Mouse (Mus musculus) heart, embryonic 13.5 days (tissue): ENCODE measurements around the gene Faf1. TPM values are rescaled to one million over a fixed set of nuclear protein-coding genes. Genes with fewer than 3 reads are reported as not detected.

Experiments used
- ATAC-seq: fragments of 200-750 bp; cut with Nextera tagmentation; 2 replicates; pipeline ENCODE4 v1.8.0; 2017; ENCODE audit warnings: moderate TSS enrichment; ENCODE audit not compliant: insufficient number of reproducible peaks, low FRiP score, low TSS enrichment; ENCODE audit errors: extremely low read depth
- H3K27ac ChIP-seq: fragments of 300-500 bp; sonication (generic); replicated peaks from 2 replicates; pipeline ENCODE4 v1.5.1; 2015; ENCODE audit warnings: moderate library complexity, mild to moderate bottlenecking, inconsistent platforms
- H3K27me3 ChIP-seq: fragments of 300-500 bp; sonication (generic); replicated peaks from 2 replicates; pipeline ENCODE4 v1.6.1; 2015; ENCODE audit warnings: mild to moderate bottlenecking, inconsistent platforms
- H3K36me3 ChIP-seq: fragments of 300-500 bp; sonication (generic); 2 replicates; pipeline ENCODE4 v1.6.1; 2015; ENCODE audit warnings: mild to moderate bottlenecking, inconsistent platforms
- H3K4me1 ChIP-seq: fragments of 300-500 bp; sonication (generic); 2 replicates; pipeline ENCODE4 v1.6.1; 2015; ENCODE audit warnings: inconsistent platforms
- H3K4me2 ChIP-seq: fragments of 300-500 bp; sonication (generic); 2 replicates; pipeline ENCODE4 v1.6.1; 2015; ENCODE audit warnings: inconsistent platforms, mild to moderate bottlenecking, moderate library complexity
- H3K4me3 ChIP-seq: fragments of 300-500 bp; sonication (generic); 2 replicates; pipeline ENCODE4 v1.5.1; 2015; ENCODE audit warnings: moderate library complexity, mild to moderate bottlenecking, inconsistent platforms
- H3K9ac ChIP-seq: fragments of 300-500 bp; sonication (generic); 2 replicates; pipeline ENCODE4 v1.6.1; 2015; ENCODE audit warnings: inconsistent platforms, mild to moderate bottlenecking, moderate library complexity
- H3K9me3 ChIP-seq: fragments of 300-500 bp; sonication (generic); 2 replicates; pipeline ENCODE4 v1.6.1; 2016; ENCODE audit warnings: inconsistent platforms
- WGBS: fragments of 180-500 bp; shearing (Covaris S2); methylation state at CpG from one replicate; pipeline ENCODE4 v1.1.7; 2015; ENCODE audit warnings: mixed read lengths; 5-methylcytosine and 5-hydroxymethylcytosine counted together
- polyA plus RNA-seq: library from polyadenylated mRNA; unstranded; fragments of >200 nt; fragmentation: Nextera tagmentation; extraction: Ambion mirVana; gene quantifications from 2 replicates; pipeline ENCODE4 v1.2.1, GENCODE M21; 2015

Gene Faf1
- polyA plus RNA-seq, 1 experiment from 2014 or later = 18.3 TPM

DNA sequence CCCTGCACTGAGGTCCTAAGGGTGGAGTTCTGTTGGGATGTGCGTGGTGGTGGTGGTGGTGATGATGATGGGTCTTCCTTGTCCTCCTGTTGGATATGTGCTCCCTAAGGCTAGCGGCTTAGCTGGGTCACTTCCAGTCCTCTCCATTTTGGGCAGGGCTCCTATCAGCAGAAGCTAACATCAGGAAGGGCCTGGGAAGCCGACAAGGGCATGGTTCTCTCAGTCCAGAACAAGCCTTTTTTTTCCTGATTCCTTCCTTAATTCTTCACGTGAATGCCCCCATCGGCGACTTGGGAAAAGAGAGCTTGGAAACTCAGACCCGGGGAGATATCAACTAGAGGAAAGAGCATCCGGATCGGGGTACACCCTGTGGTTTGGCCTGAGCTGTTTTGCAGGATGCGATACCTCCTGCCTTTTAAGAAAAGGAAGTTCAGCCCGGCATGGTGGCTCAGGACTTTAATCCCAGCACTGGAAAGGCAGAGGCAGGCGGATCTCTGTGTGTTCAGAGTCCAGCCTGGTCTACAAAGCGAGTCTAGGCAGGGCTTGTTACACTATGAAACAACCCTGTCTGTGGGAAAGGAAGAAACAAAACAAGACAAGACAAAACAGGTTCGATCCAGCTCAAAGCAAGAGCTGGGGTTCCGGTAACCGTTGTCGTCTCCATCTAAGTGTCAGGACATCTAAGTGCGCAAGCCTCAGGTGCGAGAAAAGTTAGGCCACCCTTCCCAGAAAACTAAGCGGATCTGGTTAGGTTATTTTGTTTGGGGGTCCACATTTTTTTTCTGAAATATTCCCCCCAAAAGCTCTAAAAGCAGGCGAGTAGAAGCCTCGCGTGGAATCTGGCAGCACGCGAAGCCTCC lies 299.2 kb downstream of the Faf1 start:
- Histone ChIP-seq H3K36me3 (no peaks in the 10 kb centered on the region), H3K9me3 (peaks cover 3% of the 10 kb centered on the region; the same call in 1 of the 2 replicates), H3K4me2 (no peak overlapping the region), H3K27ac (no peak overlapping the region), H3K4me1 (peaks cover 30% of the 10 kb centered on the region), H3K27me3 (peaks cover 99% of the 10 kb centered on the region), H3K9ac (no peak overlapping the region), H3K4me3 (peak overlapping the region; percentile 32; the same call in 1 of the 2 replicates)
- 6% methylated on average over 25 of the region's 25 CpGs for WGBS
- ATAC-seq = no peak

DNA sequence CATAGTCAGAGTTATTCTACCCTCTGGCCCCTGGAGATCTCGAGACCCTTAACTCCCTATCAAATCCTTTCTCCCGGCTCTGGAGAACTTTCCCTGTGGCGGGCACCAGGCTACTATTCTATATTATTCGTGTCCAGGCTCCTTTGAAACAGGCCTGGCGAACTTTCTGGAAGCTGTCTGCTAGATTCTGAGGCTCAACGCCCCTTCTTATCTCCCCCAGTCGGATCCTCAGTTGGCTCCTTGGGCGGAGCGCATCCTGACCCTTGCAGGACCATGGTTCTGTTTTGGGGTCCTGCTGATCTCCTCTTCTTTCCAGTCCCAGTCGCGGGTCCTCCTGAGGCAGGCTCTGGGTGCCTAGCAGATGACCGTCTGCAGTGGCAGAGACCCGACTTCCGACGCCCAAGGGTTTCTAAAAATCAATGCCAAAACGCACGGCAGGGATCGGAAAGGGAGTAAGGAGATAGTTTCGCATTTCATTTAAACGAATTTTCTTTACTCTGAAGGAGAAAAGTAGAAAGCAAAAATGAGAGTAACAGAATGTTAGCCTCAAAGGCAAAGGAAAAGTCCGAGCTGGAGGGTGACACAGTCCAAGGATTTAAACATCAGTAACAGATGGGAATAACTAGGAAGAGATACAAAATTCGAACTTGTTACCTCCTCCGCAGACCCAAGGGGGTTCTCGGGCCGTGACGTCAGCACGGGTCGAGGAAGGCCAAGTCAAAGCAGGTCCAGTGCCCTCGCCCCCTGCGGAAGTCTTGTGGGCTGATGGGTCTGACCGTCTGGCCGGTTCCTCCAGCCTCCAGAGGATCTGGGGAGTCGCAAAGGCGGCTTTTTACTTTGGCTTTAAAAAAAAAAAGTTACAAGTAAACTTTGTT lies 300.1 kb downstream of the Faf1 start:
- no peaks in the 10 kb centered on the region for H3K36me3 ChIP-seq
- peaks cover 3% of the 10 kb centered on the region; the same call in 1 of the 2 replicates for H3K9me3 ChIP-seq
- 2% methylated on average over 34 of the region's 34 CpGs for WGBS
- H3K4me3 ChIP-seq = peak overlapping the region; percentile 56; the same call in 1 of the 2 replicates
- 0 out of 2 replicates have a peak overlapping the region, but pooled peaks have one; percentile 74 for H3K4me2 ChIP-seq
- H3K27ac ChIP-seq = no peak overlapping the region
- no peak overlapping the region for H3K9ac ChIP-seq
- H3K4me1 ChIP-seq = peaks cover 31% of the 10 kb centered on the region
- H3K27me3 ChIP-seq = peaks cover 99% of the 10 kb centered on the region
- no peak for ATAC-seq

DNA sequence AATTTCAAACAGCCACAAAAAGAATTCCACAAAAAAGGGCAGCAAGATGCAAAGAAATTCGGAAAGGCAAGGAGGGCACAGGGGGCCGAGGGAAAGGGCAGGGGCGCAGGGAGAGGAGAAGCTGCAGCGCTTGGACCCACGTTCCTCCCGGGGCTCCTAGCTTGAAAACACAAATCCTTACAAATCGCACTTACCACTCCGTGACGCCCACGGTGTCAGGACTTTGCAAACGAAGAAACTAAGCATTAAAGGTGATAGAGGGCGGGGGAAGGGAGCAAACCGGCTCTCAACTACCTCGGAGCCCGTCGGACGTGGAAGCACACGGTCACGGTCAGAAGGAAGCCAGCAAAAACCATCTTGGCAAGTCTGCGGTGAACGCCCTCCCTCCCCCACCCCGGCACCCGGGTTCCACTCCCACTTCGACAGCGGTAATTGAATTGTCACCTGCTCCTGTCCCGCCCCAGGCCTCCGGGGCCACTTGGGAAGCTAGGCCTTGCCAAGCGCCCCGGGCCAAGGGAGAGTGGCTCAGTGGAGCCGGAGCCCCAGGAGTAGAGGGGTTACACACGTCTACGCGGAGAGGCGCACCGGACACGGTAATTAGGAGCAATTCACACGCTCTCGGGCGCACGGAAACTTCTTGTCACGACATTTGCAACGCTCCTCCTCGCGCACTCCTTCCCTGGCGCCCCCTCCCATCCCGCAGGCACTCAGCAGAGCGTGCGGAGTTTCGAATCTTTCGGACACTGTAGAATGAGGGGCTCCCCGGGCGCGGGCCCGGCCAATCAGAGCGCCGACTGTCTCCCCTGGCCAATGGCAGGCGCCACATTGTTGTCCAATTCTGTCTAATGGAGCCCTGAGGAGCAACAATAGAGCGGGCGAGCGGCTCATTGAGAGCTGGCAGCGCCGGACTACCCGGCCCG lies 301.0 kb downstream of the Faf1 start, which contains the start of gene Dmrta2:
Gene Dmrta2, plus strand, starts transcription at position 906 of the 920 bp plus-strand sequence.
- WGBS = under 1% methylated on average over 64 of the region's 64 CpGs
- no peak within 1 kb of the TSS for H3K27ac ChIP-seq

DNA sequence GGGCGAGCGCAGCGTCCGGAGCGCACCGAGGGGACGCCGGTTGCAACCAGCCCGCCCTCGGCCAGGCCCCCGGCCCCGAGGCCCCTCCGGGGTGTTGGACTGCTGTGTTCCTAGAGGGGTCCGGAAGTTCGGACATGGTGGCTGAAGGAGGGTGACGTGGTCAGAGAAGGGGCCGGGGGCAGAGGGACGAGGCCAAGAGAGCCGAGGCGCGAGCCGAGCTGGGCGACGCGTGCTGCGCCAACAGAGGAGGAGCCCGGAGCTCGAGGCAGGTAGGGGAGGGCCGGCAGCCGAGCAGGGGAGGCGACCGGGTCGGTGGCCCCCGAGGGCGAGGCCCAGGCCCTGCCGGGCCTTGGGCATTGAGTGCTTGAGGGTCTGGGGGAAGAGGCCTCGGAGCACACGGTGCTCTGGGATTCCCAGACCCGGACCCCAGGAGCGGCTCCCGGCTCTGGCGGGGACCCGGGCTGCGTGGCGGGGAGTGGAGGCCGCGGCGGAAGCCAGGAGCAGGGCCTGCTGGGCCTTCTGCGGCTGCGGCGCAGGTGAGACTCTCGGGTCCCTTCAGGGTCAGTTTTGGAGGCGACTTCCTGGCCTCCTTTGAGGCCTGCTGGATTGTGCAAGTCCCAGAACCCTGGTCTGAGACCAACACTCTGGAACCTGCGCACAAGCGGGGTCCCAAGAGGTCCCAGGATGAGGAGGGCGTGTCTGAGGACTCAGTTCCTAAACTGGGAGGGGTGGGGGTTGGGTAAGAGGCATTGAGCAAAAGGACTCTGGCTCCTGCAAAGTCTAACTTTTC lies 301.9 kb downstream of the Faf1 start:
- under 1% methylated on average over 56 of the region's 56 CpGs for WGBS
- Histone ChIP-seq H3K9me3 (peaks cover 3% of the 10 kb centered on the region; the same call in 1 of the 2 replicates), H3K4me2 (peak overlapping the region; percentile 74), H3K4me1 (peaks cover 45% of the 10 kb centered on the region), H3K4me3 (peak overlapping the region; percentile 56), H3K9ac (peak overlapping the region; percentile 58), H3K36me3 (no peaks in the 10 kb centered on the region), H3K27ac (no peak overlapping the region), H3K27me3 (peaks cover 99% of the 10 kb centered on the region)
- no peak for ATAC-seq

More for the DNA sequence above, 301.0 kb downstream of the Faf1 start, which contains the start of gene Dmrta2:
- peak within 1 kb of the TSS; percentile 56 for H3K4me3 ChIP-seq
- peak within 1 kb of the TSS; percentile 58 for H3K9ac ChIP-seq
- peak within 1 kb of the TSS; percentile 74 for H3K4me2 ChIP-seq
- peaks cover 3% of the 10 kb centered on the region; the same call in 1 of the 2 replicates for H3K9me3 ChIP-seq
- no peak for ATAC-seq
- H3K36me3 ChIP-seq = no peaks in the 10 kb centered on the region
- peaks cover 40% of the 10 kb centered on the region for H3K4me1 ChIP-seq
- peaks cover 99% of the 10 kb centered on the region for H3K27me3 ChIP-seq

DNA sequence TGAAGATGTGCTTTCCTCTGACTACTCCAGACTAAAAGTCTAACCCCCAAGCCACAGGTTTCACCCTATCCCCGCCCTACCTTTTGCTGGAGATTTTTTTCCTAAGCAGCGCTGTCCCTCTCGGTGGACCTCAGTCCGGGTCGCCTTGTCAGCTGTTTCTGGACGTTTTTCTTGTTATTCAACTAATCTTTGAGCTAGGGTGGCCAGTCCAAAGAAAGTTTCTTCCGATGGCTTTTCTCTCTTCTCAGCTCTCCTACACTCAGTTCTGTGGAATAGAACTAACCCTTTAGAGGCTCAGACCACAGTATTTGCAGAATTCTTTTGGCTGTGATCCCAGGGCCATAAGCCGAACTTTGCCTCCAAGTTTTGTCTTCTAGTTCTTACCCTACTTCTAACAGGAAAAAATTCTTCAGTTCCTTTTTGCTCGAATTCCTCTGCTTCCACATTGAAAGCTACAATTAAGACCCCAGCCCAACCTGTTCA lies 302.5 kb downstream of the Faf1 start:
- ATAC-seq = no peak
- peaks cover 99% of the 10 kb centered on the region for H3K27me3 ChIP-seq
- H3K4me1 ChIP-seq = peaks cover 52% of the 10 kb centered on the region
- H3K36me3 ChIP-seq = no peaks in the 10 kb centered on the region
- 6% methylated on average over 9 of the region's 9 CpGs for WGBS
- H3K27ac ChIP-seq = no peak overlapping the region
- peak overlapping the region; percentile 74; the same call in 1 of the 2 replicates for H3K4me2 ChIP-seq
- no peak overlapping the region for H3K9ac ChIP-seq
- H3K9me3 ChIP-seq = peaks cover 3% of the 10 kb centered on the region; the same call in 1 of the 2 replicates
- peak overlapping the region; percentile 56 for H3K4me3 ChIP-seq

DNA sequence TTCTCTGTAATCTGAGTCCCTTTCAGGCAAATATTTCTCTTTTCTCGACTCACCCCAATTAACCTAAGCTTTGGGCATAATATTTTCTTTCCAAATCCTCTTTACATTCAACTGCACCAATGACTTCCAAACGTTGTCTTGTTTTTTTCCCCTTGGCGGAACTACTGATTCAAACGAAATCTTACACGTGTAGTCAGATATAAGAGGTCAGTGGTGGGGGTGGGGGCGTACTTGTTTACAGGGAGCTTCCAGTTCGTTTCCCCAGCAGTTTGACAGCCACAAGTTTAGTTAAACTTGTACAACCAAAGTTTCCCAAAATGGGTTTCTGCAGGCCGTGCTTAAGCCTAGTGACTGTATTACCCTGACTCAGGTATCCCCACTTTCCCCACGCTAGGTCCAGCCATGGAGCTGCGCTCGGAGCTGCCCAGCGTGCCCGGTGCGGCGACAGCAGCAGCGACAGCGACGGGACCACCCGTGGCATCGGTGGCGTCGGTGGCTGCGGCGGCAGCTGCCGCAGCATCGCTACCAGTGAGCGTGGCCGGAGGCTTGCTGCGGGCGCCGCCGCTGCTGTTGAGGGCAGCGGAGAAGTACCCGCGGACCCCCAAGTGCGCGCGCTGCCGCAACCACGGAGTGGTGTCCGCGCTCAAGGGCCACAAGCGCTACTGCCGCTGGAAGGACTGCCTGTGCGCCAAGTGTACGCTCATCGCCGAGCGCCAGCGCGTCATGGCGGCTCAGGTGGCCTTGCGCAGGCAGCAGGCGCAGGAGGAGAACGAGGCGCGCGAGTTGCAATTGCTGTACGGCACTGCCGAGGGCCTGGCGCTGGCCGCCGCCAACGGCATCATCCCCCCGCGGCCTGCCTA lies 303.3 kb downstream of the Faf1 start:
- Histone ChIP-seq H3K36me3 (no peaks in the 10 kb centered on the region), H3K27ac (no peak overlapping the region), H3K9ac (no peak overlapping the region), H3K4me3 (peak overlapping the region; percentile 41), H3K9me3 (peaks cover 3% of the 10 kb centered on the region; the same call in 1 of the 2 replicates), H3K27me3 (peaks cover 99% of the 10 kb centered on the region), H3K4me1 (peaks cover 54% of the 10 kb centered on the region), H3K4me2 (peak overlapping the region; percentile 53)
- 2% methylated on average over 66 of the region's 66 CpGs for WGBS
- ATAC-seq = no peak

DNA sequence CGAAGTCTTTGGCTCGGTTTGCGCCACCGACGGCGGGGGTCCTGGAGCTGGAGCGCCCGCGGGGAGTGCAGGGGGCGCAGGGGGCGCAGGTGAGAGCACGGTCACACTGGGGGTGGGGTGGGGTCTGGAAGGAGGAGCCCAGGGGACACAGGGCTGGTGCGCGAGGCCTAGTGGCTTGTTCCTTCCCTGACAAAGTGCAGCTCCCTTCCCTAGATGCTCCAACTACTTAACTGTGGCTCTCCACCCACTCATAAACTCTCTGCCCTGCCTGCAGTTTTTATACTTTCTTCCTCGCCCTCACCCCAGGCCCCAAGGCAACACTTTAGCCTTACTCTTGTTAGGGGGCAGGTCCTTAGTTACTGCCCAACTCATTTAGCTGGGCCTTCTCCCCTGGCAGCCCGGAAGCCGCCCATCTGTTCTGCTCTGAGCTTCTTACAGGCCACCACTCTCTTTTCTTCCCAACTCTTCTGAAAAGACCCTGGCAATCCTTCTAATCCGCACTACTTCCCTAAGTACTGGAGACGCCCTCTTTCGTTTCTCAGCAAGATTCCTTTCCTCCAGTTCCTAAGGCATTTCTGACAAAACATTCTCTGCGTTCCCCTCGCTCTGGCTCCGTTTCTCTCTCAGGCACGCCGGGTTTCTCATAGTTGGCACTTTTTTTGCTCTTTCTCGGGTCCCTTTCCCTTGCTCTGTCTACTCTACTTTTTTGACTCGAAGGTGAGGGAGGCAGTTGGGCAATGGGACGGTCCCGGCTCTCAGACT lies 304.1 kb downstream of the Faf1 start:
- peak overlapping the region; percentile 41 for H3K4me3 ChIP-seq
- H3K9me3 ChIP-seq = peaks cover 3% of the 10 kb centered on the region; the same call in 1 of the 2 replicates
- peak overlapping the region; percentile 53 for H3K4me2 ChIP-seq
- no peak for ATAC-seq
- no peak overlapping the region for H3K9ac ChIP-seq
- 6% methylated on average over 29 of the region's 29 CpGs for WGBS
- peaks cover 51% of the 10 kb centered on the region for H3K4me1 ChIP-seq
- no peaks in the 10 kb centered on the region for H3K36me3 ChIP-seq
- no peak overlapping the region for H3K27ac ChIP-seq
- peaks cover 99% of the 10 kb centered on the region for H3K27me3 ChIP-seq

DNA sequence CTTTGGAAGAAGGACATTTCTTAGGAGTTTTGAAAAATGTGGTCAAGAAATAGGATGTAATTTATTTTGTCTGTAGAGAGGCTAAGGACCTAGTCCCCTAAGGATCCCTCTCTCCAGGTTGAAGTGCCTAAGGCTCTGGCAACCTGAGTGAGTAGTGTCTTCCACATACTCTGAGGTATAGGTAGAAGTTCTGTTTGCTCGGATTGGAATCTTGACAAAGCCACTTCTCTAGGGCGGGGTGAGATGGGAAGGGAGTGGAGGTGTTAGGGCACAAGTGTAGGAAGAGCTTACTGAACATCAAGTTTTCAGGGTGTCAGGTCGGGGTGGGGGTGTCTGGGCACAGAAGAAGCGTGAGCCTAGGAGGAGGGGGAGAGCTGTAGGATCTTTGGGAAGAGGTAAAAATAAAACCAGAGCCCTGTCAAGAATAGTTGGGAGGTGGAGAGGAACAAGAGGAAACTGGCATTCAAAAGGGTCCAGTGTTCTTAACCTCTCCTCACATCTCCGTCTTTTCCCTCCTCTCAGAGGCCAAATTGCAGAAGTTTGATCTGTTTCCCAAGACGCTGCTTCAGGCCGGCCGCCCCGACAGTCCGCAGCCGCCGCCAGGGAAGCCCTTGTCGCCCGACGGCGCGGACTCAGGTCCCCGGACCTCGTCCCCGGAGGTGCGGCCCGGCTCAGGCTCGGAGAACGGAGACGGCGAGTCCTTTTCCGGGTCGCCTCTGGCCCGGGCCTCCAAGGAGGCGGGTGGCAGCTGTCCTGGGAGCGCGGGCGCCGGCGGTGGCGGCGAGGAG lies 304.9 kb downstream of the Faf1 start:
- Histone ChIP-seq H3K4me3 (peak overlapping the region; percentile 55), H3K27me3 (peaks cover 99% of the 10 kb centered on the region), H3K4me1 (peaks cover 51% of the 10 kb centered on the region), H3K36me3 (no peaks in the 10 kb centered on the region), H3K27ac (no peak overlapping the region), H3K9me3 (no peaks in the 10 kb centered on the region), H3K4me2 (peak overlapping the region; percentile 77), H3K9ac (peak overlapping the region; percentile 70; the same call in 1 of the 2 replicates)
- ATAC-seq = no peak
- 5% methylated on average over 37 of the region's 37 CpGs for WGBS
